Mouse (Mus musculus): Measurements from ENCODE around the gene Acss3. TPM values are rescaled to one million over a fixed set of nuclear protein-coding genes. Genes with fewer than 3 reads are reported as not detected.
A peak's percentile ranks its signal among the peaks of the same experiment; 100 is the strongest.

Acss3 gene
- polyA plus RNA-seq, 1 experiment from 2014 or later = 1.2 TPM

DNA sequence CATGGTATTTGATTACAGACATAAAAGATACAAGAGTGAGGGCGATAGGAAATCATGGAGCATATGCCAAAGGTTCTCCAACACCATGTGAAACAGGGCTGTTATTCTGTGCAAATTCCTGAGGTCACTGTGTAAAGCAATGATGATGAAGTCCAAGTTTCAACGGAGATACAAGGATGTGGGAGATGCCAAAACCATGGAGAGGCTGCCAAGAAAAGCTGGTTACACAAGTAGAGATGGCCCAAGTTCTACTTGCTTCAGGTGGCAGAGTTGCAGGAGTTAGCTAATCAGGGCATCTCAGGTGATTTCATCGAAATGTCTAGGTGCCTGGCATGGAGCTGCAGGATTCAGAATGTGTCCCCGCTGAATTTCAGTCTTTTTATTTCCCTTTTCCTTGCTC, 84.3 kb downstream of the Acss3 start:
- Histone ChIP-seq H3K9me3 (ENCODE audit: control insufficient read depth, low read length) (no peaks in the 10 kb centered on the region), H3K4me1 (ENCODE audit: control insufficient read depth, insufficient read depth, low read depth, low read length) (no peaks in the 10 kb centered on the region), H3K4me3 (ENCODE audit: low read length) (no peak overlapping the region), H3K9ac (ENCODE audit: low read depth, low read length) (no peak overlapping the region), H3K36me3 (ENCODE audit: control insufficient read depth, insufficient read depth, low read length) (no peaks in the 10 kb centered on the region), H3K27me3 (replicated peaks; ENCODE audit: control insufficient read depth, insufficient read depth, low read length) (no peaks in the 10 kb centered on the region), H3K27ac (ENCODE audit: low read depth, low read length) (no peak overlapping the region), H3K4me2 (ENCODE audit: low read length) (no peak overlapping the region)
- 89% methylated on average over 4 of the region's 4 CpGs for WGBS
- ATAC-seq = no peak

DNA sequence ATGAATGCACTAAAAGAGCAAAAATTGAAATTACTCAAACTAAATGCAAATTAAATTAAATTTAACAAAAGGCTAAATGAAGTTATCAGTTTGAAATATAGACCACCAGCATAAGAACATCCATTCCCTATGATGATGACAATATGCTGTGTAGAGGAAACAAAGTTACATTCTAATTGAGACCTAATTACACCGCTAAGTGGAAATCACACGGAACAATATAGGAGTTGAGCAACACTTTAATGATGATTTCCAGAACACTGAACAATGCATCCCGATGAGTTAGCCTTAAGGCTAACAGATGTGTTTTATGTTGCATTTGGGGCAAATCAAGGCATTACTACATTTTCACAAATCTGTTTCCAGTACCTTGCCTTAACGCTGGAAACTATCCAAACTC, 99.2 kb downstream of the Acss3 start:
- no peak for ATAC-seq
- Histone ChIP-seq H3K36me3 (ENCODE audit: control insufficient read depth, insufficient read depth, low read length) (no peaks in the 10 kb centered on the region), H3K4me3 (ENCODE audit: low read length) (no peak overlapping the region), H3K9ac (ENCODE audit: low read depth, low read length) (no peak overlapping the region), H3K4me2 (ENCODE audit: low read length) (no peak overlapping the region), H3K4me1 (ENCODE audit: control insufficient read depth, insufficient read depth, low read depth, low read length) (no peaks in the 10 kb centered on the region), H3K9me3 (ENCODE audit: control insufficient read depth, low read length) (no peaks in the 10 kb centered on the region), H3K27me3 (replicated peaks; ENCODE audit: control insufficient read depth, insufficient read depth, low read length) (no peaks in the 10 kb centered on the region), H3K27ac (ENCODE audit: low read depth, low read length) (no peak overlapping the region)
- WGBS = 74% methylated on average over 4 of the region's 4 CpGs

- Histone ChIP-seq H3K36me3 (ENCODE audit: control insufficient read depth, insufficient read depth, low read length) (no peaks in the 10 kb centered on the region), H3K4me1 (ENCODE audit: control insufficient read depth, insufficient read depth, low read depth, low read length) (no peaks in the 10 kb centered on the region), H3K4me2 (ENCODE audit: low read length) (no peak overlapping the region), H3K27ac (ENCODE audit: low read depth, low read length) (no peak overlapping the region), H3K9ac (ENCODE audit: low read depth, low read length) (no peak overlapping the region), H3K4me3 (ENCODE audit: low read length) (no peak overlapping the region), H3K9me3 (ENCODE audit: control insufficient read depth, low read length) (no peaks in the 10 kb centered on the region), H3K27me3 (replicated peaks; ENCODE audit: control insufficient read depth, insufficient read depth, low read length) (no peaks in the 10 kb centered on the region)
- WGBS = 73% methylated on average over 5 of the region's 5 CpGs
- ATAC-seq = no peak
These were observed 102.3 kb downstream of the Acss3 start for GRCm38 (mm10) chr10:107021118-107021517.

DNA sequence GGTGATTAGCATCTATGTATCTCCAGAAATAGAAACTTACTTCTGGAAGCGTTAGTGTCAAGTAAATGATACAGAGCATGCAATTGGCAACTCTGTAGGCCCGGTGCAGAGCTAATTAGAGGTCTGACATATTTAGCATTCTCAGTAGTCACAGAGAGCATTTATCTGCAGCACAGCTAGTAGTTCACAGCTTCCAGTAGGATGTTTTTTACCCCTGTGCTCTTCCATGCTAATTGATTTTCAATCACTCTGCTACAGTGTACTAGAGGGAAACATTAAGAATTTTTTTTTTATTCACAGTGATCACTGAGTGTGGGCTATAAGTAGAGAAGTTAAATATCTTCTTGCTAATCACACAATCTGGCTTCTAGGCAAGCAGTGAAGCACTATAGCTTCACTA, 112.3 kb downstream of the Acss3 start:
- Histone ChIP-seq H3K27ac (ENCODE audit: low read depth, low read length) (no peak overlapping the region), H3K27me3 (replicated peaks; ENCODE audit: control insufficient read depth, insufficient read depth, low read length) (no peaks in the 10 kb centered on the region), H3K36me3 (ENCODE audit: control insufficient read depth, insufficient read depth, low read length) (no peaks in the 10 kb centered on the region), H3K9me3 (ENCODE audit: control insufficient read depth, low read length) (no peaks in the 10 kb centered on the region), H3K4me2 (ENCODE audit: low read length) (no peak overlapping the region), H3K9ac (ENCODE audit: low read depth, low read length) (no peak overlapping the region), H3K4me3 (ENCODE audit: low read length) (no peak overlapping the region), H3K4me1 (ENCODE audit: control insufficient read depth, insufficient read depth, low read depth, low read length) (no peaks in the 10 kb centered on the region)
- 65% methylated on average over 2 of the region's 2 CpGs for WGBS
- peak; percentile 52; the same call in 1 of the 2 replicates for ATAC-seq

- Histone ChIP-seq H3K9ac (ENCODE audit: low read depth, low read length) (no peak overlapping the region), H3K4me1 (ENCODE audit: control insufficient read depth, insufficient read depth, low read depth, low read length) (no peaks in the 10 kb centered on the region), H3K4me2 (ENCODE audit: low read length) (no peak overlapping the region), H3K27me3 (replicated peaks; ENCODE audit: control insufficient read depth, insufficient read depth, low read length) (no peaks in the 10 kb centered on the region), H3K4me3 (ENCODE audit: low read length) (no peak overlapping the region), H3K27ac (ENCODE audit: low read depth, low read length) (no peak overlapping the region), H3K9me3 (ENCODE audit: control insufficient read depth, low read length) (no peaks in the 10 kb centered on the region), H3K36me3 (ENCODE audit: control insufficient read depth, insufficient read depth, low read length) (no peaks in the 10 kb centered on the region)
- peak; percentile 81 for ATAC-seq
- 51% methylated on average over 2 of the region's 2 CpGs for WGBS
These were observed 125.3 kb downstream of the Acss3 start for GRCm38 (mm10) chr10:106998052-106998625.

- Histone ChIP-seq H3K36me3 (ENCODE audit: control insufficient read depth, insufficient read depth, low read length) (no peaks in the 10 kb centered on the region), H3K4me1 (ENCODE audit: control insufficient read depth, insufficient read depth, low read depth, low read length) (no peaks in the 10 kb centered on the region), H3K4me3 (ENCODE audit: low read length) (no peak overlapping the region), H3K9ac (ENCODE audit: low read depth, low read length) (no peak overlapping the region), H3K27me3 (replicated peaks; ENCODE audit: control insufficient read depth, insufficient read depth, low read length) (no peaks in the 10 kb centered on the region), H3K9me3 (ENCODE audit: control insufficient read depth, low read length) (no peaks in the 10 kb centered on the region), H3K27ac (ENCODE audit: low read depth, low read length) (no peak overlapping the region), H3K4me2 (ENCODE audit: low read length) (no peak overlapping the region)
- no peak for ATAC-seq
- WGBS = 22% methylated on average over 4 of the region's 4 CpGs
These were observed 134.0 kb downstream of the Acss3 start for GRCm38 (mm10) chr10:106989478-106989877.

DNA sequence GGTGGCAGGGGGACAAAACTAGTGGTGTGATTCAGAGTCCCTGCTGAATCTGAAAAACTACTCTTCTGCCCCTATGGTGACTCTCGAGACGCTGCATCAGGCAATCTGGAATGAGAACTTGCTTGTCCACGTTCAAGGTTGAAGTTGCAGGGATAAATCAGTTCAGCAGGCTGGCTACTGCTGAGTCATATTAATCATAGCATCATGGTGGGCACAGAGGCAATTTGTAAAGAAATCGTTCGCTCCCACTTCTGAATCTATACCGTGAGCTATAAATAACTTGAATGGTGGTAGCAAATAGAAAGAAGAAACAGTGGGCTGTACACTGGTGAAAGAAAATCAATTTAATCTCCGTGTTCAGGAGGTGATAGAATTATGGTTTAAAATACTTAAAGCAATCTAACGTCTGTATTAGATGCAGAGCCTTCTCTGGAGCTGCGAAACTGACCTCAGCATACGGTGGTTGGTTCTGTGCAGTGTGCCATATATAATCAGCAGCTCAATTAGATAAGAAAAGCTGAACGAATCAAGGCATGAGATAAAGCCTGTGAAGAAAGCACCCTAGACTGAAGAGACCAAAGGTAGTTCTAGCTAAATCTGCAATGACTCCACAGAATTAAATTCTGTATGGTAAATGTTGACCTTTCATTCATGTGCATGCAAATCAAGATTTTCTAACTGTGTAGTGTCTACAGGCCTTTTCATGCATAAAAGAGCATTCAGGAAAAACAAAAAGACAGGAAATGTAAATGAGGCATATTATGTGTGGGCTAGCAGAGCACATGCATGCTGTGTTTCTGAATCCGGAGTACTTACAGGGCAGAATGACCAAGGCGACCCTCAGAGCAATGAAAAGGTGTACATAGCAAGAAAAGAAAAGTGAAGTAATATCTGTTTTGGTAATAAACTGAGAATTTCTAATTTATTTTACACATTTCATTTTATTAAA, 148.0 kb downstream of the Acss3 start:
- Histone ChIP-seq H3K9me3 (ENCODE audit: control insufficient read depth, low read length) (no peaks in the 10 kb centered on the region), H3K36me3 (ENCODE audit: control insufficient read depth, insufficient read depth, low read length) (no peaks in the 10 kb centered on the region), H3K27me3 (replicated peaks; ENCODE audit: control insufficient read depth, insufficient read depth, low read length) (no peaks in the 10 kb centered on the region), H3K4me2 (ENCODE audit: low read length) (no peak overlapping the region), H3K4me3 (ENCODE audit: low read length) (no peak overlapping the region), H3K27ac (ENCODE audit: low read depth, low read length) (no peak overlapping the region), H3K9ac (ENCODE audit: low read depth, low read length) (no peak overlapping the region), H3K4me1 (ENCODE audit: control insufficient read depth, insufficient read depth, low read depth, low read length) (peaks cover 3% of the 10 kb centered on the region)
- WGBS = 30% methylated on average over 13 of the region's 13 CpGs
- ATAC-seq = peak; percentile 61

DNA sequence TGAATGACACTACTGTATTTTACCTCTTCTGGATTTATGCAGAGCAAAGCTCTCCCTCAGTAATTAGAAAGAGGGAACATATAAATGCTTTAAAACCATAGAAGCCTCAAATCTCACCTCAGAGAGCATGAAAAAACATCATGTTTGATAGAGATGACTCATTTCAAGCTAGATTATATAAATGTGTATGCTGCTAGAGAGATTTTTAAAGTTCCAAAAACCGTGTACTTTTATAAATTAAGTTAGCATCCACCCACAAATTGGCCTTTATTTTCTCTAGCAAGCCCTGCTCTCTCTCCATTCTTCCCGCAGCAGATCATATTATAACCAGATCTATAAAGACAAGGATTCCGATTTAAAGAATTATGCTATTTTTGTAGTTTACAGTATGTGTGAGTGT, 164.4 kb downstream of the Acss3 start:
- H3K9me3 ChIP-seq (ENCODE audit: control insufficient read depth, low read length) = no peaks in the 10 kb centered on the region

GRCm38 (mm10) chr10:106941380-106941779, 182.1 kb downstream of the Acss3 start:
- Histone ChIP-seq H3K9me3 (ENCODE audit: control insufficient read depth, low read length) (no peaks in the 10 kb centered on the region), H3K4me2 (ENCODE audit: low read length) (no peak overlapping the region), H3K4me3 (ENCODE audit: low read length) (no peak overlapping the region), H3K9ac (ENCODE audit: low read depth, low read length) (no peak overlapping the region), H3K27ac (ENCODE audit: low read depth, low read length) (no peak overlapping the region), H3K27me3 (replicated peaks; ENCODE audit: control insufficient read depth, insufficient read depth, low read length) (no peaks in the 10 kb centered on the region), H3K4me1 (ENCODE audit: control insufficient read depth, insufficient read depth, low read depth, low read length) (no peaks in the 10 kb centered on the region), H3K36me3 (ENCODE audit: control insufficient read depth, insufficient read depth, low read length) (no peaks in the 10 kb centered on the region)
- ATAC-seq = no peak
- 73% methylated on average over 5 of the region's 5 CpGs for WGBS

More for the DNA sequence above, 164.4 kb downstream of the Acss3 start:
- WGBS = 91% methylated on average over 3 of the region's 3 CpGs
- Histone ChIP-seq H3K27me3 (replicated peaks; ENCODE audit: control insufficient read depth, insufficient read depth, low read length) (no peaks in the 10 kb centered on the region), H3K4me2 (ENCODE audit: low read length) (no peak overlapping the region), H3K27ac (ENCODE audit: low read depth, low read length) (no peak overlapping the region), H3K36me3 (ENCODE audit: control insufficient read depth, insufficient read depth, low read length) (no peaks in the 10 kb centered on the region), H3K9ac (ENCODE audit: low read depth, low read length) (no peak overlapping the region), H3K4me1 (ENCODE audit: control insufficient read depth, insufficient read depth, low read depth, low read length) (no peaks in the 10 kb centered on the region), H3K4me3 (ENCODE audit: low read length) (no peak overlapping the region)
- ATAC-seq = no peak

Data from hindbrain, embryonic 16.5 days (tissue).